Mouse (Mus musculus): ENCODE data around the gene Trim27. TPM values are rescaled to one million over a fixed set of nuclear protein-coding genes. Genes with fewer than 3 reads are reported as not detected.

Gene Trim27
- total RNA-seq, 2 experiments from 2014 or later, result 46.7 to 48.8 TPM

GRCm38 (mm10) chr13:21215275-21215983, 36.2 kb downstream of the Trim27 start:
- DNase-seq (ENCODE audit: low spot score in 2 of 2), result peak; percentile 15 to 37

- DNase-seq (ENCODE audit: low spot score in 2 of 2), result no peak
Measured at GRCm38 (mm10) chr13:21216781-21217180, 37.5 kb downstream of the Trim27 start.

GRCm38 (mm10) chr13:21221656-21222462, 42.6 kb downstream of the Trim27 start:
- DNase-seq (ENCODE audit: low spot score in 2 of 2), result no peak

GRCm38 (mm10) chr13:21222463-21223022, 43.3 kb downstream of the Trim27 start:
- peak; percentile 56 to 73 for DNase-seq (ENCODE audit: low spot score in 2 of 2)

- DNase-seq (ENCODE audit: low spot score in 2 of 2), result no peak
Measured at GRCm38 (mm10) chr13:21223242-21223655, 44.0 kb downstream of the Trim27 start.

- no peak for DNase-seq (ENCODE audit: low spot score in 2 of 2)
Measured at GRCm38 (mm10) chr13:21224376-21224775, 45.1 kb downstream of the Trim27 start.

- DNase-seq (ENCODE audit: low spot score in 2 of 2), result no peak
Measured at GRCm38 (mm10) chr13:21225206-21225605, 46.0 kb downstream of the Trim27 start.

GRCm38 (mm10) chr13:21226031-21226430, 46.8 kb downstream of the Trim27 start:
- DNase-seq (ENCODE audit: low spot score in 2 of 2), result no peak

GRCm38 (mm10) chr13:21233732-21234705, 54.8 kb downstream of the Trim27 start:
- DNase-seq (ENCODE audit: low spot score in 2 of 2), result peak; percentile 28 to 57

- no peak for DNase-seq (ENCODE audit: low spot score in 2 of 2)
Measured at GRCm38 (mm10) chr13:21236714-21237113, 57.5 kb downstream of the Trim27 start.

- no peak for DNase-seq (ENCODE audit: low spot score in 2 of 2)
Measured at GRCm38 (mm10) chr13:21237161-21237560, 57.9 kb downstream of the Trim27 start.

GRCm38 (mm10) chr13:21240788-21241187, 61.5 kb downstream of the Trim27 start:
- DNase-seq (ENCODE audit: low spot score in 2 of 2), result no peak

GRCm38 (mm10) chr13:21242408-21243125, 63.3 kb downstream of the Trim27 start:
- no peak for DNase-seq (ENCODE audit: low spot score in 2 of 2)

- DNase-seq (ENCODE audit: low spot score in 2 of 2), result no peak
Measured at GRCm38 (mm10) chr13:21243196-21243595, 64.0 kb downstream of the Trim27 start.

- DNase-seq (ENCODE audit: low spot score in 2 of 2), result no peak
Measured at GRCm38 (mm10) chr13:21244089-21244488, 64.8 kb downstream of the Trim27 start.

Other genes with a start within 250 kb of the Trim27 start
- gene Olfr1370, start 104.5 kb upstream of the Trim27 start, total RNA-seq (2021), result not detected
- gene Olfr1369-ps1, start 68.0 kb upstream of the Trim27 start, total RNA-seq (2021), result not detected
- not detected for gene Olfr263, start 49.8 kb upstream of the Trim27 start, total RNA-seq (2021)
- gene Olfr1368, start 33.6 kb upstream of the Trim27 start, total RNA-seq (2021), result not detected
- gene Gpx5, start 113.3 kb downstream of the Trim27 start, total RNA-seq (2021), result not detected
- gene Gpx6, start 132.7 kb downstream of the Trim27 start, total RNA-seq (2021), result not detected
- gene Olfr1367, start 167.5 kb downstream of the Trim27 start, total RNA-seq (2021), result not detected
- 1 to 10 TPM; 8.2 to 8.5 TPM for gene Zscan12, start 183.4 kb downstream of the Trim27 start, total RNA-seq (2021)
- gene Zkscan3, start 223.3 kb downstream of the Trim27 start, total RNA-seq (2021), result 10 to 100 TPM; 30.4 to 34.4 TPM

All from gastrocnemius, postnatal 4 days (tissue).